Mouse (Mus musculus) liver, postnatal 0 days (tissue): Measurements from ENCODE around the gene Vwf.

Experiments
- CTCF ChIP-seq: sonication (generic); IDR thresholded peaks from 2 replicates; pipeline ENCODE4 v1.5.1; 2016; ENCODE audit warnings: antibody characterized with exemption, low read depth
- EP300 ChIP-seq: IDR thresholded peaks from 2 replicates; pipeline ENCODE4 v1.6.1; 2016; ENCODE audit warnings: antibody characterized with exemption, low read depth, mild to moderate bottlenecking

GRCm38 (mm10) chr6:125524027-125524426 lies 22.5 kb upstream of the Vwf start:
- TF ChIP-seq CTCF (no peak), EP300 (no peak)
